Mouse (Mus musculus): ENCODE results near the gene Tmem169. TPM values are rescaled to one million over a fixed set of nuclear protein-coding genes. Genes with fewer than 3 reads are reported as not detected.

Tmem169 gene
- polyA plus RNA-seq, 1 experiment from 2014 or later, result 2.6 TPM

DNA sequence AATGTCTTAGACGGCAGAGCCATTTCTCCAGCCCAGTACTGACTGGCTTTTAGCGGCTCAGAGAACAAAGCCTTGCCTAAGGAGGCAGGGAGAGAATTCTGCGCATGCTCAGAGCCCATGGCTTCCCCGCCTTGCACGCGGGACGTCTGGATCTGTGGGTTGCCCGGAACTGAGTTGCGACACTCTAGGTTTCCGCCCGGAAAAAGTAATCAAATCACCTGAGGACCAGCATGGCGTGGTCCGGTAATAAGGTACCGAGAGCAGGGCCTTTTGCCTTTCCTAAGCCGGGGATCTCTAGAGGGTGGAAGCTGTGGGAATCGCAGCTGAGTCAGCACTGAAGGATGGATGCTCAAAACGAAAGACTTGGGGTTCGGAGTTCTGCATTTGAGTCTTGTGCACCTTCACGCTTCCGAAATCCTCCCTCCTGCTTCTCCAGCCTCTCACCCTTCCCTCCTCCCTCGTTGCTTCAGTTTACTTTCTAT is 23.2 kb downstream of the Tmem169 start, which contains the start of gene Xrcc5:
Xrcc5 (plus strand) TSS at position 105 of the 482 bp plus-strand sequence.
- no peaks in the 10 kb centered on the region for H3K36me3 ChIP-seq (ENCODE audit: control insufficient read depth, insufficient read depth, low read length)
- H3K4me2 ChIP-seq (replicated peaks; ENCODE audit: low read depth, low read length), result peak within 1 kb of the TSS; percentile 54
- WGBS, result under 1% methylated on average over 21 of the region's 21 CpGs
- no peaks in the 10 kb centered on the region for H3K27me3 ChIP-seq (ENCODE audit: control insufficient read depth, insufficient read depth, low read length)
- peak within 1 kb of the TSS; percentile 61 for H3K27ac ChIP-seq (ENCODE audit: low read length)
- peaks cover 7% of the 10 kb centered on the region for H3K4me1 ChIP-seq (ENCODE audit: control insufficient read depth, insufficient read depth, low read length)
- ATAC-seq (ENCODE audit: insufficient number of reproducible peaks, insufficient read depth, low FRiP score, low read depth), result peak; percentile 98
- no peaks in the 10 kb centered on the region for H3K9me3 ChIP-seq (ENCODE audit: control insufficient read depth, low read depth, low read length)
- peak within 1 kb of the TSS; percentile 72 for H3K9ac ChIP-seq (replicated peaks; ENCODE audit: low read depth, low read length)
- H3K4me3 ChIP-seq (ENCODE audit: low read depth, low read length), result peak within 1 kb of the TSS; percentile 60

GRCm38 (mm10) chr1:72308919-72309318 is 24.8 kb downstream of the Tmem169 start:
- Histone ChIP-seq H3K4me3 (ENCODE audit: low read depth, low read length) (no peak overlapping the region), H3K4me2 (replicated peaks; ENCODE audit: low read depth, low read length) (no peak overlapping the region), H3K9ac (replicated peaks; ENCODE audit: low read depth, low read length) (no peak overlapping the region), H3K27me3 (ENCODE audit: control insufficient read depth, insufficient read depth, low read length) (no peaks in the 10 kb centered on the region), H3K9me3 (ENCODE audit: control insufficient read depth, low read depth, low read length) (no peaks in the 10 kb centered on the region), H3K27ac (ENCODE audit: low read length) (no peak overlapping the region), H3K36me3 (ENCODE audit: control insufficient read depth, insufficient read depth, low read length) (no peaks in the 10 kb centered on the region; the same call in 1 of the 2 replicates), H3K4me1 (ENCODE audit: control insufficient read depth, insufficient read depth, low read length) (peaks cover 7% of the 10 kb centered on the region)
- ATAC-seq (ENCODE audit: insufficient number of reproducible peaks, insufficient read depth, low FRiP score, low read depth), result no peak
- WGBS, result 61% methylated on average over 4 of the region's 4 CpGs

DNA sequence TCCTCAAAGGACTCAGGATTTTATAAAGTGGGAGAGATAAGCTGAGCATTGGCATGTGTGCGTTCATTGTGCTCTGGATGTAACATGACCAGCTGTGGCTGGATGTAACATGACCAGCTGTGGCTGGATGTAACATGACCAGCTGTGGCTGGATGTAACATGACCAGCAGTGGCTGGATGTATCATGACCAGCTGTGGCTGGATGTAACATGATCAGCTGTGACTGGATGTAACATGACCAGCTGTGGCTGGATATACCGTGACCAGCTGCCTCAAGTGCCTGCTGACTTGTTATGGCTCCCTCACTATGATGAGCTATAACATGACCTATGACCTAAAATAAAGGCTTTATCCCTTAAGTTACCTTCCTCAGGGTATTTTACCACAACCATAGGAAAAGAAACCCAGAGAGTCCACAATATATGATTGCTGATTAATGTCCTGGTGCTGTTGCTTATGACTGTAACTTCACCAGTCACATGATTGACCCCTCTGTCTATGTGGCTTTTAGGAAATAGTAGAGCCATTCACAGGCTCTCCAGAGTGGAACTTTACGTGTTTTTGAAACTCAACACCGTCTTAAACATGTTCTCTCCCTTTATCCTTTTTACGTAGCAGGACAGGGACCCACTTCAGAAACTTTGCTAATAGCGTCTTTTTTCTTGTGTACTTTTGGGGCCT is 25.7 kb downstream of the Tmem169 start:
- Histone ChIP-seq H3K27me3 (ENCODE audit: control insufficient read depth, insufficient read depth, low read length) (no peaks in the 10 kb centered on the region), H3K4me1 (ENCODE audit: control insufficient read depth, insufficient read depth, low read length) (peaks cover 7% of the 10 kb centered on the region), H3K27ac (ENCODE audit: low read length) (no peak overlapping the region), H3K9ac (replicated peaks; ENCODE audit: low read depth, low read length) (no peak overlapping the region), H3K36me3 (ENCODE audit: control insufficient read depth, insufficient read depth, low read length) (no peaks in the 10 kb centered on the region; the same call in 1 of the 2 replicates), H3K4me3 (ENCODE audit: low read depth, low read length) (no peak overlapping the region), H3K4me2 (replicated peaks; ENCODE audit: low read depth, low read length) (no peak overlapping the region), H3K9me3 (ENCODE audit: control insufficient read depth, low read depth, low read length) (no peaks in the 10 kb centered on the region)
- no peak for ATAC-seq (ENCODE audit: insufficient number of reproducible peaks, insufficient read depth, low FRiP score, low read depth)
- WGBS, result 57% methylated on average over 6 of the region's 6 CpGs

- ATAC-seq (ENCODE audit: insufficient number of reproducible peaks, insufficient read depth, low FRiP score, low read depth), result no peak
- H3K27ac ChIP-seq (ENCODE audit: low read length), result no peak overlapping the region
- WGBS, result 84% methylated on average over 9 of the region's 9 CpGs
- no peaks in the 10 kb centered on the region for H3K27me3 ChIP-seq (ENCODE audit: control insufficient read depth, insufficient read depth, low read length)
- peaks cover 8% of the 10 kb centered on the region; the same call in 1 of the 2 replicates for H3K36me3 ChIP-seq (ENCODE audit: control insufficient read depth, insufficient read depth, low read length)
- H3K4me1 ChIP-seq (ENCODE audit: control insufficient read depth, insufficient read depth, low read length), result peaks cover 7% of the 10 kb centered on the region
- H3K9ac ChIP-seq (replicated peaks; ENCODE audit: low read depth, low read length), result no peak overlapping the region
- no peaks in the 10 kb centered on the region for H3K9me3 ChIP-seq (ENCODE audit: control insufficient read depth, low read depth, low read length)
- H3K4me3 ChIP-seq (ENCODE audit: low read depth, low read length), result no peak overlapping the region
- no peak overlapping the region for H3K4me2 ChIP-seq (replicated peaks; ENCODE audit: low read depth, low read length)
Observed at GRCm38 (mm10) chr1:72312701-72313398, 28.7 kb downstream of the Tmem169 start.

DNA sequence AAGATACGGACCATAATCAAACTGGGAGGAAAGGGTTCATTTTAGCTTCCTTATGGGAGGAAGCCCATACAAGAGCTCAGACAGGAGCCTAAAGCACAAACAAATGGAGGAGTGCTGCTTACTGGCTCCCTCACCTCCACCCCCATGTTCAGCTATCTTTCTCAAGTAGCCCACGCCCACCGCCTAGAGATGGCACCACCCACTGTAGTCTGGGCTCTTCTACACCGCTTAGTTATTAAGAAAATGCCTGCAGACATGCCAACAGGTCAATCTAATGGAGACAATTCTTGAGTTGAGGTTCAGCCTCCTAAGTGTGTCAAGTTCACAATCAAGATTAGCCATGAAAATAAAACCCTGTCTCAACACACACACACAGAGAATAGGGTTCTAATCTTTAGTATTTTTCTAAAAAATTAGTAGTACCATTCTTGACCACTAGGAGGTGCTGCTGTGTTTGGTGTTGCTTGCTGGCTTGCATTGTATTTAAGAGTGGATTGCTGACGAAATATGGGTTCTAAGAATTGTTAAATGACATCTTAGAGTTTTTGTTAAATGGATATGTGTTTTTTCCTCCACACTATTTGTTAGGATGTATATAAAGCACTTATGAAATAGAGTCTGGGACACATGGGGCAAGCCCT is 29.4 kb downstream of the Tmem169 start:
- no peak overlapping the region for H3K9ac ChIP-seq (replicated peaks; ENCODE audit: low read depth, low read length)
- ATAC-seq (ENCODE audit: insufficient number of reproducible peaks, insufficient read depth, low FRiP score, low read depth), result no peak
- H3K4me3 ChIP-seq (ENCODE audit: low read depth, low read length), result no peak overlapping the region
- peaks cover 11% of the 10 kb centered on the region; the same call in 1 of the 2 replicates for H3K36me3 ChIP-seq (ENCODE audit: control insufficient read depth, insufficient read depth, low read length)
- H3K4me2 ChIP-seq (replicated peaks; ENCODE audit: low read depth, low read length), result no peak overlapping the region
- no peak overlapping the region for H3K27ac ChIP-seq (ENCODE audit: low read length)
- no peaks in the 10 kb centered on the region for H3K9me3 ChIP-seq (ENCODE audit: control insufficient read depth, low read depth, low read length)
- 79% methylated on average over 5 of the region's 5 CpGs for WGBS
- no peaks in the 10 kb centered on the region for H3K27me3 ChIP-seq (ENCODE audit: control insufficient read depth, insufficient read depth, low read length)
- peaks cover under 1% of the 10 kb centered on the region; the same call in 1 of the 2 replicates for H3K4me1 ChIP-seq (ENCODE audit: control insufficient read depth, insufficient read depth, low read length)

- no peak overlapping the region for H3K9ac ChIP-seq (replicated peaks; ENCODE audit: low read depth, low read length)
- H3K4me1 ChIP-seq (ENCODE audit: control insufficient read depth, insufficient read depth, low read length), result no peaks in the 10 kb centered on the region
- H3K27me3 ChIP-seq (ENCODE audit: control insufficient read depth, insufficient read depth, low read length), result no peaks in the 10 kb centered on the region
- no peaks in the 10 kb centered on the region for H3K9me3 ChIP-seq (ENCODE audit: control insufficient read depth, low read depth, low read length)
- peaks cover 19% of the 10 kb centered on the region for H3K36me3 ChIP-seq (ENCODE audit: control insufficient read depth, insufficient read depth, low read length)
- H3K4me2 ChIP-seq (replicated peaks; ENCODE audit: low read depth, low read length), result no peak overlapping the region
- no peak overlapping the region for H3K4me3 ChIP-seq (ENCODE audit: low read depth, low read length)
- ATAC-seq (ENCODE audit: insufficient number of reproducible peaks, insufficient read depth, low FRiP score, low read depth), result no peak
- 84% methylated on average over 4 of the region's 4 CpGs for WGBS
- H3K27ac ChIP-seq (ENCODE audit: low read length), result no peak overlapping the region
Observed at GRCm38 (mm10) chr1:72315447-72315846, 31.3 kb downstream of the Tmem169 start.

- H3K27ac ChIP-seq (ENCODE audit: low read length), result no peak overlapping the region
- H3K9ac ChIP-seq (replicated peaks; ENCODE audit: low read depth, low read length), result no peak overlapping the region
- H3K27me3 ChIP-seq (ENCODE audit: control insufficient read depth, insufficient read depth, low read length), result no peaks in the 10 kb centered on the region
- H3K4me2 ChIP-seq (replicated peaks; ENCODE audit: low read depth, low read length), result no peak overlapping the region
- H3K4me1 ChIP-seq (ENCODE audit: control insufficient read depth, insufficient read depth, low read length), result no peaks in the 10 kb centered on the region
- no peaks in the 10 kb centered on the region for H3K9me3 ChIP-seq (ENCODE audit: control insufficient read depth, low read depth, low read length)
- H3K36me3 ChIP-seq (ENCODE audit: control insufficient read depth, insufficient read depth, low read length), result peaks cover 26% of the 10 kb centered on the region
- 79% methylated on average over 8 of the region's 8 CpGs for WGBS
- no peak overlapping the region for H3K4me3 ChIP-seq (ENCODE audit: low read depth, low read length)
- ATAC-seq (ENCODE audit: insufficient number of reproducible peaks, insufficient read depth, low FRiP score, low read depth), result no peak
Observed at GRCm38 (mm10) chr1:72316409-72316808, 32.2 kb downstream of the Tmem169 start.

- H3K27ac ChIP-seq (ENCODE audit: low read length), result no peak overlapping the region
- ATAC-seq (ENCODE audit: insufficient number of reproducible peaks, insufficient read depth, low FRiP score, low read depth), result no peak
- H3K36me3 ChIP-seq (ENCODE audit: control insufficient read depth, insufficient read depth, low read length), result peaks cover 26% of the 10 kb centered on the region
- H3K4me1 ChIP-seq (ENCODE audit: control insufficient read depth, insufficient read depth, low read length), result no peaks in the 10 kb centered on the region
- H3K9me3 ChIP-seq (ENCODE audit: control insufficient read depth, low read depth, low read length), result no peaks in the 10 kb centered on the region
- no peak overlapping the region for H3K4me2 ChIP-seq (replicated peaks; ENCODE audit: low read depth, low read length)
- H3K4me3 ChIP-seq (ENCODE audit: low read depth, low read length), result no peak overlapping the region
- 63% methylated on average over 7 of the region's 7 CpGs for WGBS
- no peak overlapping the region for H3K9ac ChIP-seq (replicated peaks; ENCODE audit: low read depth, low read length)
- no peaks in the 10 kb centered on the region for H3K27me3 ChIP-seq (ENCODE audit: control insufficient read depth, insufficient read depth, low read length)
Observed at GRCm38 (mm10) chr1:72316901-72317300, 32.7 kb downstream of the Tmem169 start.
